Mouse (Mus musculus): ENCODE measurements around the gene 1700010I14Rik. TPM values are rescaled to one million over a fixed set of nuclear protein-coding genes. Genes with fewer than 3 reads are reported as not detected.

1700010I14Rik gene
- polyA plus RNA-seq, 1 experiment from 2014 or later: 3.2 TPM

DNA sequence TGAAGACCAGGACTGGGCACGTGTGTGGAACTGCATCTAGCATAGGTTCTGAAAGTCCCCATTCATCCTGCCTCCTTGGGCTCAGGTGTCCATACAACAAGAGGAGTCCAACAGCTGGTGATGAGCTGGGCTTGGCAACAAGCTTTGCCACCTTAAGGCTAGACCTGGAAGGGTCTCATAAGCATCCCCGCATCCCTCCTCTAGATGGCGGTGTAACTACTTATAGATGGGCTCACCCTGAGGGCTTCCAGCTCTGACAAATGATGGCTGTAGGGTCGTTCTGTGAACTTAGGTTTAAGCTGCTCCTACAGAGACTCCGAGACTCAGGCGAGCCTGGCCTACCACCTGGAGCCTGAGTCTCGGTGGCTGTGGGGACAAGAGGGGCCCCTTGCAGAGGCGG, 3.0 kb downstream of the 1700010I14Rik start:
- Histone ChIP-seq H3K27me3 (ENCODE audit: control insufficient read depth, insufficient read depth, low read length) (no peaks in the 10 kb centered on the region), H3K9ac (ENCODE audit: low read length) (no peak overlapping the region), H3K9me3 (ENCODE audit: control insufficient read depth, low read length) (no peaks in the 10 kb centered on the region), H3K27ac (ENCODE audit: low read depth, low read length) (no peak overlapping the region), H3K4me2 (no peak overlapping the region), H3K4me1 (ENCODE audit: control insufficient read depth, insufficient read depth, low read length) (peaks cover 5% of the 10 kb centered on the region; the same call in 1 of the 2 replicates), H3K36me3 (ENCODE audit: control insufficient read depth, insufficient read depth, low read length) (no peaks in the 10 kb centered on the region), H3K4me3 (ENCODE audit: low read depth, low read length) (no peak overlapping the region)
- ATAC-seq (ENCODE audit: low FRiP score) (peak; percentile 49; the same call in 1 of the 2 replicates), DNase-seq (ENCODE audit: low spot score, missing footprints) (peak; percentile 88)
- 25% methylated on average over 8 of the region's 8 CpGs for WGBS

DNA sequence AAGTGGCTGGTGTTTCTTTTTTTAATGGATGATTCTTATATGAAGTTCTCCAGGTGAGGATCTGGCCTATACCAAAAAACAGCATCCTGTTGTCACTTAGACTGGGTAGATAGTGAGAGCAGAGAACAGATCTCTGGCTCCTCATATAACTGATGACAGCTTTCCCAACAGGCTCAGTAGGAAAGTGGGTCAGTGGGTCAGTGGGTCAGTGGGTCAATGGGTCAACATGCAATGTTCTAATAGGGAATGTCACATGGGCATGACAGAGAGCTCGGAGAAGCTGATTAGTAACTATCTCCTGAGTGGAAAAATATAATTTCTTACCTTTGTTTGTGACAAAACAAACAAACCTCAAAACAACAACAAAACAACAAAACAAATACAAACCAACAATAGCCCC, 7.2 kb downstream of the 1700010I14Rik start:
- DNase-seq (ENCODE audit: low spot score, missing footprints) (no peak), ATAC-seq (ENCODE audit: low FRiP score) (no peak)
- Histone ChIP-seq H3K9me3 (ENCODE audit: control insufficient read depth, low read length) (no peaks in the 10 kb centered on the region), H3K4me3 (ENCODE audit: low read depth, low read length) (no peak overlapping the region), H3K36me3 (ENCODE audit: control insufficient read depth, insufficient read depth, low read length) (0 out of 2 replicates have a peak, but pooled peaks cover 2% of the 10 kb centered on the region), H3K4me2 (no peak overlapping the region), H3K9ac (ENCODE audit: low read length) (no peak overlapping the region), H3K4me1 (ENCODE audit: control insufficient read depth, insufficient read depth, low read length) (no peaks in the 10 kb centered on the region), H3K27me3 (ENCODE audit: control insufficient read depth, insufficient read depth, low read length) (no peaks in the 10 kb centered on the region), H3K27ac (ENCODE audit: low read depth, low read length) (no peak overlapping the region)
- 68% methylated on average over 1 of the region's 1 CpGs for WGBS

DNA sequence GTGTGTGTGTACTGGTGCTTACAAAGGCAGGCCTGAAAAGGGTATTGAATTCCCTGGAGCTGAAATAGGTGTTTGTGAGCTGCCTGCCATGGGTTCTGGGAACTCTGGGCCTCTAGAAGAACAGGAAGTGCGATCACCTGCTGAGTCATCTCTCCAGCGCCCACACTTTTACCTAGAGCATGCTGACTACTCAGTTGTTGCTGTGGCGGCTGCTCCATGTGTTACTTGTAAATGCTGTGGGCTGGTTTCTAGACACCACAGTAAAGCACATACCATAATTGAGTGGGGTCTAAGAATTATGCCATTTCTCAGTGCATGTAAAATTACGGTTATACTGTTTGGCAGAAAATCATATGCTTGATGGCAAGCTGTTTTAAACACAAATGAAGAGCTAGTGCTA, 14.3 kb downstream of the 1700010I14Rik start:
- Histone ChIP-seq H3K36me3 (ENCODE audit: control insufficient read depth, insufficient read depth, low read length) (peaks cover 2% of the 10 kb centered on the region; the same call in 1 of the 2 replicates), H3K27ac (ENCODE audit: low read depth, low read length) (no peak overlapping the region), H3K27me3 (ENCODE audit: control insufficient read depth, insufficient read depth, low read length) (no peaks in the 10 kb centered on the region), H3K9ac (ENCODE audit: low read length) (no peak overlapping the region), H3K4me1 (ENCODE audit: control insufficient read depth, insufficient read depth, low read length) (no peaks in the 10 kb centered on the region), H3K9me3 (ENCODE audit: control insufficient read depth, low read length) (no peaks in the 10 kb centered on the region), H3K4me3 (ENCODE audit: low read depth, low read length) (no peak overlapping the region), H3K4me2 (no peak overlapping the region)
- DNase-seq (ENCODE audit: low spot score, missing footprints): no peak
- 79% methylated on average over 4 of the region's 4 CpGs for WGBS
- no peak for ATAC-seq (ENCODE audit: low FRiP score)

DNA sequence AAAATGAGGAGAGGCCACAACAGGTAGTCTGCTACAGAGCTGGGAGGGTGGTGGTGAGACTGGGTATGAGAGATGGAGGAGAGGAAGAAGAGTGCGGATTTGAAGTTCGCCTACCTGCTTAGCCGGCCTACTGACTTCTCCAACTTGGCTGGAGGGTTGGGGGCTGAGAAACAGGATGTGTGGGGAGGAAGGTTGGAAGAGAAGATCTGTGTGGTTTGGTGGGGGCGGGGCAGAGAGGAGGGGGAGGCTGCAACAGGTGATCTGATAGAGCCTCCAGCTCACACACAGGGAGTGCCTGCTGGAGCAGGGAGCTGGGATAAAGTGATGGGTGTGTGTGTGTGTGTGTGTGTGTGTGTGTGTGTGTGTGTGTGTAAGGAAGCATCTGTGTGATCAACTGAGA, 16.4 kb downstream of the 1700010I14Rik start:
- no peak overlapping the region for H3K9ac ChIP-seq (ENCODE audit: low read length)
- H3K27me3 ChIP-seq (ENCODE audit: control insufficient read depth, insufficient read depth, low read length): no peaks in the 10 kb centered on the region
- peaks cover 2% of the 10 kb centered on the region; the same call in 1 of the 2 replicates for H3K36me3 ChIP-seq (ENCODE audit: control insufficient read depth, insufficient read depth, low read length)
- no peaks in the 10 kb centered on the region for H3K4me1 ChIP-seq (ENCODE audit: control insufficient read depth, insufficient read depth, low read length)
- no peaks in the 10 kb centered on the region for H3K9me3 ChIP-seq (ENCODE audit: control insufficient read depth, low read length)
- no peak for DNase-seq (ENCODE audit: low spot score, missing footprints)
- no peak overlapping the region for H3K4me3 ChIP-seq (ENCODE audit: low read depth, low read length)
- no peak for ATAC-seq (ENCODE audit: low FRiP score)
- no peak overlapping the region for H3K27ac ChIP-seq (ENCODE audit: low read depth, low read length)
- WGBS: 90% methylated on average over 4 of the region's 4 CpGs
- H3K4me2 ChIP-seq: no peak overlapping the region

DNA sequence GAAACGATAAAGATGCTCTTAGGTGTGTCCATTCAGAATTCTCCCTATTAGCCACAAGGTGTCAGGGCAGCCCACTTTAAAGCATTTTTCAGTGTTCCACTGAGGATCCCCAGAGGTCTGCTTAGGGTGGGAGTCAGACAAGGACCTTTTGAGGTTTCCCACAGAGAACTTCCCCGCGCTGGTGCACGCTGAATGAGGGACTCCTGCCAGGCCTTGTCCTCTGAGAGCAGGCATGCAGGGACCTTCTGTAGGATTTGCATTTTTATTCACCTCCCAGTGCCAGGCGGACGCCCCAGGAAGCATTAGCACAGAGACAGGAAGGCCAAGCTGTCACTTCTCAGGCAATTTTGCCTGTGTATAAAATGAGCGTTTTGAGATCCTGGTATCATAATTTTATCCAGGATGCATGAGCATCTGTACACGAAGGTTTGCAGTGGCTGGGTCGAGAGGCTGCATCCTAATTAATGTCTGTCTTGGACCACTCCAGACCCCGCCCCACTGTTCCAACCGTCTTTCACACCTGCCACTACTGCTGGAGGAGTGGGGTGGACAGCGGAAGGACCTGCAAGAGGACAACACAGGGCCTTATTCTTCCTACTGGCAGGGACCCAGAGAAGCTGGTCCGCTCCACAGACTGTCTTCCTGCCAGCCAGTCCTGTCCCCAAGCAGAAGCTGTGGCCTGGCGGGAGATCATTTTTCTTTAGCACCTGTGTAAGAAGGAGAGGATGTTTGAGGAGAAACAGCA, 35.2 kb downstream of the 1700010I14Rik start:
- H3K4me3 ChIP-seq (ENCODE audit: low read depth, low read length): no peak overlapping the region
- ATAC-seq (ENCODE audit: low FRiP score): no peak
- no peaks in the 10 kb centered on the region for H3K27me3 ChIP-seq (ENCODE audit: control insufficient read depth, insufficient read depth, low read length)
- no peaks in the 10 kb centered on the region for H3K9me3 ChIP-seq (ENCODE audit: control insufficient read depth, low read length)
- WGBS: 32% methylated on average over 14 of the region's 14 CpGs
- no peaks in the 10 kb centered on the region for H3K36me3 ChIP-seq (ENCODE audit: control insufficient read depth, insufficient read depth, low read length)
- peaks cover 2% of the 10 kb centered on the region for H3K4me1 ChIP-seq (ENCODE audit: control insufficient read depth, insufficient read depth, low read length)
- no peak overlapping the region for H3K27ac ChIP-seq (ENCODE audit: low read depth, low read length)
- H3K4me2 ChIP-seq: 0 out of 2 replicates have a peak overlapping the region, but pooled peaks have one; percentile 7
- DNase-seq (ENCODE audit: low spot score, missing footprints): no peak
- H3K9ac ChIP-seq (ENCODE audit: low read length): no peak overlapping the region

DNA sequence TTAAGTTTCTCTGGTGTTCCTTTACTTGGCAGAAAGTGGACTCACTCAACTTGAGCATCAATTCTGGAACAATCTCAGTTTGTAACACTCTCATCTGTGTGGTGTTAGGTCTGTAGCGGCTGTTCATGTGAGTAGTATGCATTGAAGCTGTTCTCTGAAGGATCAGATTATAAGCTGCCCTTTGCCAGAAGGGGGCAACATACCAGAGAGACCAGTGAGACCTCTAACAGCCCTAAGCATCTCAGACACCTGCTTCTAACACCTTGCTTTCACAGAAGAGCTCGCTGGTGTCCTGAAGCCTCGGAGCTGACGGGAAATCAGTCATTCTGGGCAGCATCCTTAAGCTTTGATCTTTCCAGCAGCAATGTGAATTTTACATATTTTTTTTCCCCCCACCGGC, 42.0 kb downstream of the 1700010I14Rik start:
- Histone ChIP-seq H3K27ac (ENCODE audit: low read depth, low read length) (no peak overlapping the region), H3K9ac (ENCODE audit: low read length) (no peak overlapping the region), H3K4me3 (ENCODE audit: low read depth, low read length) (no peak overlapping the region), H3K36me3 (ENCODE audit: control insufficient read depth, insufficient read depth, low read length) (no peaks in the 10 kb centered on the region), H3K9me3 (ENCODE audit: control insufficient read depth, low read length) (no peaks in the 10 kb centered on the region), H3K4me1 (ENCODE audit: control insufficient read depth, insufficient read depth, low read length) (no peaks in the 10 kb centered on the region; the same call in 1 of the 2 replicates), H3K4me2 (no peak overlapping the region), H3K27me3 (ENCODE audit: control insufficient read depth, insufficient read depth, low read length) (no peaks in the 10 kb centered on the region)
- ATAC-seq (ENCODE audit: low FRiP score) (no peak), DNase-seq (ENCODE audit: low spot score, missing footprints) (no peak)
- whole genome bisulfite sequencing: 79% methylated on average over 5 of the region's 5 CpGs

DNA sequence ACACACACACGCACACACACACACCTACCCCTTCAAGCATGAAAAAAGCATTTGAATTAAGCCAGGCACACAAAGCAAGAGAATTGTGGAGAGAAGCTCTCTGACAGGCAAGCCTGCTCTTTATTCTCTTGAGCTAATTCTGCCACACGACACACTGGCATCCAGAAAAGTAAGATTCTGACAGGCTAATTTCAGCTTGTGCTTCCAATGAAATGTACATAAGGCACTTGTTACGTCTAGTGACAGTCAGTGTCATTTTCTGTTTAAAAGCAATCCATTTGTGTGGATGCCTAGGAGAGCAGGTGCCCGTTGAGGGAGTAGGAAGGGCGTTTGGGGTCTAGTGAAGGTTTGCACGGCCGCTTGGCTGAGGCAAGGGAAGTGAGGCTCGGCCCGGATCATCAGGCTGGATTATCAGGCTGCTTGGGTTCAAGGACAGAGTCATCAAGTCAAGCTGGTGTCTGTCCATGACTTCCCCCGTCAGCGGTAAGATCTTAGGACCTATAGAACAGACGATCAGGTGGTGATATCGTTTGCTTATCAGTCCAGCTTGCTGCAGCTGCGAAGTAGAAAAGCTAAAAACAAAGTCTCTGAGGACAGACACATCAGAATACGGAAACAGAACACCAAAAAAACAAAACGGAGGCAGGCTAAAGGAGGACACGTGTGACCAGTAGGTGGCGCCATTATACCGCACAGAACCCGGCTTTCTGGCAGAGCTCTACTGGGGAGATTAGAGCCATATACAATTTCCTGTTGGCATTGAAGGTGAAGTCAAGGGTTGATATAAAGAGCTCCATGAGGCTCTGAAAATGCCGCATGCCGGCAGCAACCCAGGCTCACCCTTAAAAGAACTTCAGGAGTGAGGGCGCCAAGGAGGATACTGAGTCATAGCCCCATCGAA, 43.4 kb downstream of the 1700010I14Rik start:
- H3K9ac ChIP-seq (ENCODE audit: low read length): no peak overlapping the region
- no peak overlapping the region for H3K27ac ChIP-seq (ENCODE audit: low read depth, low read length)
- H3K4me2 ChIP-seq: peak overlapping the region; percentile 28
- no peaks in the 10 kb centered on the region for H3K9me3 ChIP-seq (ENCODE audit: control insufficient read depth, low read length)
- H3K4me3 ChIP-seq (ENCODE audit: low read depth, low read length): no peak overlapping the region
- H3K36me3 ChIP-seq (ENCODE audit: control insufficient read depth, insufficient read depth, low read length): no peaks in the 10 kb centered on the region
- peak; percentile 98 for DNase-seq (ENCODE audit: low spot score, missing footprints)
- 17% methylated on average over 24 of the region's 24 CpGs for WGBS
- no peaks in the 10 kb centered on the region for H3K27me3 ChIP-seq (ENCODE audit: control insufficient read depth, insufficient read depth, low read length)
- ATAC-seq (ENCODE audit: low FRiP score): peak; percentile 73
- H3K4me1 ChIP-seq (ENCODE audit: control insufficient read depth, insufficient read depth, low read length): peaks cover 4% of the 10 kb centered on the region; the same call in 1 of the 2 replicates

DNA sequence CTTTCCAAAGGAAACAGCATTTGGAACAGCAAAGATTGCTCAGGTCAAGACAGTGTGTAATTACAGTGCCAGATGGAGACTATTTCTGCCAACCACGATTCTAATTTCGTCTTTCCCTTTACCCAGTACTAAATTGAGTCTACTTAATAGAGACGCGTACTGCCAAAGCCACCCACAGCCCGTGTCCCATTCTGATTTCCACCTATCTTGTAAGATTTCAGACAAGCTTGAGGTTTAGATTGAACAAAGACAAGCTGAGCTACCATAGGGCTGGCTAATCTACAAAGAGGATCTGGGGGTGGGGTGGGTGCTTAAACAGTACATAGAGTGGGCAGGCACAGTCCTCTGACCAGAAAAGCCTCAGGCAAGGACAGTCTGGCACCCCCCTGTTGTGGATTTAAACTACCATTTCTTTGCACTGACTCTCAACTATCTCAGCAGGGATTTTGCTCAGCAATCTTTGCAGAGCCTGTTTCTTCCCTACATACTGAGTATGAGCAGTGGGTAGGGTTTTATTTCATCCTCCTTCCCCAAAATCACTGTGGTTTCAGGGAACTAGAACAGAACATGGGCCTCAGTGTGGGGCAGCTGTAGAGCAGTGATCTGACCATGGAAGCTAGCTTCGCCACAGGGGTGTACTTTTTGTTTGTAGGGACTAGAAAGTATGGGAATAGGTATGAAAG, 44.4 kb downstream of the 1700010I14Rik start:
- WGBS: 65% methylated on average over 6 of the region's 6 CpGs
- no peak overlapping the region for H3K27ac ChIP-seq (ENCODE audit: low read depth, low read length)
- no peaks in the 10 kb centered on the region for H3K36me3 ChIP-seq (ENCODE audit: control insufficient read depth, insufficient read depth, low read length)
- peaks cover 4% of the 10 kb centered on the region; the same call in 1 of the 2 replicates for H3K4me1 ChIP-seq (ENCODE audit: control insufficient read depth, insufficient read depth, low read length)
- no peaks in the 10 kb centered on the region for H3K9me3 ChIP-seq (ENCODE audit: control insufficient read depth, low read length)
- DNase-seq (ENCODE audit: low spot score, missing footprints): peak; percentile 73
- H3K4me3 ChIP-seq (ENCODE audit: low read depth, low read length): no peak overlapping the region
- H3K27me3 ChIP-seq (ENCODE audit: control insufficient read depth, insufficient read depth, low read length): no peaks in the 10 kb centered on the region
- ATAC-seq (ENCODE audit: low FRiP score): no peak
- H3K4me2 ChIP-seq: no peak overlapping the region
- H3K9ac ChIP-seq (ENCODE audit: low read length): no peak overlapping the region

Measured in midbrain, embryonic 11.5 days (tissue).